Mouse (Mus musculus): Measurements from ENCODE around the gene Zfp428. TPM values are rescaled to one million over a fixed set of nuclear protein-coding genes. Genes with fewer than 3 reads are reported as not detected.
A peak's percentile ranks its signal among the peaks of the same experiment; 100 is the strongest.

Zfp428 gene
- polyA plus RNA-seq, 1 experiment from 2014 or later, result 61.3 TPM

DNA sequence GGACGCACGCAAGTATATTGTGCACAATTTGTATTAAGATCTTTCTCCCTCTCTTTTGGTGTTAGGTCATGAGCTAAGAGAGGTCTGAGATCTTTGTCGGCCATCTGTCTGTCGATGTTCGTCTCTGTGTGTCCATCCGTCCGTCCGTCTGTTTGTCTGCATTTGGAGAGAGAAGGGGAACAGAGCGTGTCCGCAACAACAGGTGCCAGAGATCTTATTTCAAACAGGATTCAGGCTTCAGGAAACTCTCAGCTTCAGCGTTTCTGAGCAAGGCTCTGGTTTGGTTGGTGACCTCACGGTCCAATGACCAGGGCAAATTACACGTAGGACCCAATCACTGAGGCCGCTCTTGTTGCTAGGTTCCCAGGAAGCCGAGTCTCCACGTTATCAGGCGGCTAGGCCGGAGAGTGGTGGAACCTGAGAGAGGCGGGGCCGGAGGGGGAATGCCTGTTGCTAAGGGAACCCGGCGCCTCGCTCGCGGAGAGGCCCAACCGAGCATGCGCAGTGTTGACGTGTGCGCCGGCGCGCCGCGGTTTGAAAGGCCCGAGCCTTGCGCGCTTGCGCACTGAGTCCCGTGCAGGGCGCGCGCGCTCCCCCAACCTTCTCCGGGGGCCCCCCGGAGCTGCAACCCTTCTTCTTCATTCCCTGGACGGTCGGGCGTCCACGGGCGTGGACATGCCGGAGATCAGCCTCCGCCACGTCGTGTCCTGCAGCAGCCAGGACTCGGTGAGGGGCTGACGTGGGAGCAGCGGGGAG, 40.0 kb downstream of the Zfp428 start:
- 2% methylated on average over 53 of the region's 57 CpGs for WGBS
- peak overlapping the region; percentile 89 for H3K27ac ChIP-seq
- peaks cover 16% of the 10 kb centered on the region for H3K4me1 ChIP-seq
- no peaks in the 10 kb centered on the region for H3K9me3 ChIP-seq
- H3K36me3 ChIP-seq, result peaks cover 36% of the 10 kb centered on the region
- peak; percentile 100 for DNase-seq (ENCODE audit: low spot score)
- peak overlapping the region; percentile 88 for H3K4me3 ChIP-seq
- no peaks in the 10 kb centered on the region for H3K27me3 ChIP-seq (ENCODE audit: insufficient read depth, poor library complexity, severe bottlenecking)

DNA sequence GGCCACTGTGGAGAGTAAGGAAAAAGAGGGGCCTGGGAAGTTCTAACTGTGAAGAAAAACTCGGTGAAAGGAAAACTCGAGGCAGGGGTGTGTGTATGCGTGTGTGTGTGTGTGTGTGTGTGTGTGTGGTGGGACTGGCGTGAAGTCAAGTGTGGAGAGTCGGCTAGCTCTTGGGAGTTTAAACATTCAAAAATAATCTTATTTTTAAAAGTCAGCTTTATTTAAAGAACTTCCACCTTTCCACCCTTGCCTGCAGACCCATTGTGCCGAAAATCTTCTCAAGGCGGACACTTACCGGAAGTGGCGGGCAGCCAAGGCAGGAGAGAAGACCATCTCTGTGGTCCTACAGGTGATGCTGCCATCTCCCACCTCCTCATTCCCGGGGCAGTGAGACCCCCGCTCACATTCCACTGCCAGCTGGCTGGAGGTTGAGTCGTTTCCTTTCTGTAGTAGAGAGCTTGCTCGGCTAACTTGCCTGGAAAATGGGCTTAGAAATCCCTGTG, 40.8 kb downstream of the Zfp428 start:
- Histone ChIP-seq H3K27me3 (ENCODE audit: insufficient read depth, poor library complexity, severe bottlenecking) (no peaks in the 10 kb centered on the region), H3K4me1 (peaks cover 16% of the 10 kb centered on the region), H3K4me3 (peak overlapping the region; percentile 88), H3K9me3 (no peaks in the 10 kb centered on the region), H3K27ac (peak overlapping the region; percentile 89), H3K36me3 (peaks cover 43% of the 10 kb centered on the region)
- WGBS, result 31% methylated on average over 13 of the region's 13 CpGs
- DNase-seq (ENCODE audit: low spot score), result no peak

DNA sequence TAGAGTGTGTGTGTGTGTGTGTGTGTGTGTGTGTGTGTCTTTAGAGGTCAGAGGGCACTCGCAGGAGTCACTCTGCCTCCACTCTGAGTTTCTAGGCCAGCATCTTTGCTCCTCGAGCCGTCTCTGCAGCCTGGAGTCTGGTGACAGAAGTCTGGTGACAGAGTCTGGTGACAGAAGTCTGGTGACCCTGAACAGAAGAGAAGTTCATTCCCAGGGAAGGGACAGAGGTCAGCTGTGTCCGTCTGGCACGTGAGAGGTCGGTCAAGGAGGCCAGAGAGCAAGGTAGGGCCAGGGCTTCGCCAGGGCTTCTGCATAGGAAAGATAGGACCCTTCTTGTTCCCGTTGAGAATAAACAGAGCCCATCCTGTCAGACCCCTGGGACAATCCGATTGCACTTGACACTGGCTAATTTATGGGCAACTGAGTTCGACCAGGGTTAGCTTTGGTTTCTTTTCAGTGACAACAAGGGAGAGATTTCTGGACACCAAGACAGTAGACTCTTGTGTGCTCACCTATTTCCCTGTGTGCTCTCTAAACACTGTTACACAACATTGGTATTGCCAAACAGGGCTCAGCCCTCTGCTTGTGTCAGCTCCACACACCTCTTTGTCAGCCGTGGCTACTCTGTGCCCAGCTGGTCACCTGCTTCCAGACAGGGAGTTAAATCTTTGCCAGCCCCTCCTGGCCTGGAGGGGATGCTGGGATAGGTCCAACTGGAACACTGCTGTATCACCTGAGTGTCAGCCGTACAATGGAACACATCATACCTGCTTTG, 45.4 kb downstream of the Zfp428 start:
- Histone ChIP-seq H3K4me1 (peaks cover 7% of the 10 kb centered on the region), H3K27ac (no peak overlapping the region), H3K9me3 (no peaks in the 10 kb centered on the region), H3K36me3 (peaks cover 83% of the 10 kb centered on the region), H3K4me3 (no peak overlapping the region), H3K27me3 (ENCODE audit: insufficient read depth, poor library complexity, severe bottlenecking) (no peaks in the 10 kb centered on the region)
- DNase-seq (ENCODE audit: low spot score), result no peak
- WGBS, result 83% methylated on average over 12 of the region's 12 CpGs

DNA sequence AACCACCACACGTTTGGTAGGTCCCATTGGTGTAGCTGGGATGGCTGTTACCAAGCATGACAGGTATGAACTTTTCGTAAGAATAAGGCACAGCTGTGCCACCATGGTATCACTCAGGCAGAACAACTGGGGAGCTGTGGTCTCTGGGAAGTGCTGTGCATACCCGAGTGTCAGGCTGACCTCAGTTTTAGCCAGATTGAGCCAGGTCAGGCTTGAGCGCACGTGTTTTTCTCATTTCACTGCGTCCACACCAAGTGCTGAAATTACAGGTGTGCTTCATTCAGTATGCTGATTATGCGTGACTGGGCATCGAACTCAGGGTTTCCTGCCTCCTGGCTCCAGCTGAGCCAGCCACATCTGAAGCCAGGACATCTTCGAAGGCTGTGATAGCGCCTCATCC, 49.0 kb downstream of the Zfp428 start:
- Histone ChIP-seq H3K36me3 (peaks cover 85% of the 10 kb centered on the region), H3K27me3 (ENCODE audit: insufficient read depth, poor library complexity, severe bottlenecking) (no peaks in the 10 kb centered on the region)
- 90% methylated on average over 10 of the region's 10 CpGs for WGBS

DNA sequence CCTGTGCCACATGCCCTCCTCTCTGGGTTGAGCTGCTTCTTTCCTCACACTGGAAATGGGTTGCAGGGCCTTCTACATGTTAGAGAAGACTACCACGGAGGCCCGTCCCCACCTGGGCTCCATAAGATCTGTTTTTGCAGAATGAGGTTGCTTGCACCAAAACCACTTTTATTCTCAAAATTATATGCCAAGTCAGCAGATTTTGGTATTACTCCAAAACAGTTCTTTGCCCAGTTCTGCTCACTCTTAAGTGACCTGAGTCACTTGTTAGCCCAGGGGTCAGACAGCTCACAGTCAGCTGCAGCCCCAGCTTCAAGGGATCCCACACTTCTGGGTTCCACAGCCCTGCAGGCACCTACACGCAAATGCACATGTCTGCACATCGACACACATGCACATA, 54.6 kb downstream of the Zfp428 start:
- no peak for DNase-seq (ENCODE audit: low spot score)
- H3K4me1 ChIP-seq, result no peaks in the 10 kb centered on the region
- peaks cover 76% of the 10 kb centered on the region for H3K36me3 ChIP-seq
- H3K4me3 ChIP-seq, result no peak overlapping the region
- H3K27ac ChIP-seq, result no peak overlapping the region
- WGBS, result 82% methylated on average over 4 of the region's 4 CpGs
- H3K9me3 ChIP-seq, result no peaks in the 10 kb centered on the region
- no peaks in the 10 kb centered on the region for H3K27me3 ChIP-seq (ENCODE audit: insufficient read depth, poor library complexity, severe bottlenecking)

More for the DNA sequence above, 49.0 kb downstream of the Zfp428 start:
- H3K9me3 ChIP-seq, result no peaks in the 10 kb centered on the region
- no peak overlapping the region for H3K4me3 ChIP-seq
- H3K4me1 ChIP-seq, result no peaks in the 10 kb centered on the region
- H3K27ac ChIP-seq, result no peak overlapping the region
- DNase-seq (ENCODE audit: low spot score), result no peak

DNA sequence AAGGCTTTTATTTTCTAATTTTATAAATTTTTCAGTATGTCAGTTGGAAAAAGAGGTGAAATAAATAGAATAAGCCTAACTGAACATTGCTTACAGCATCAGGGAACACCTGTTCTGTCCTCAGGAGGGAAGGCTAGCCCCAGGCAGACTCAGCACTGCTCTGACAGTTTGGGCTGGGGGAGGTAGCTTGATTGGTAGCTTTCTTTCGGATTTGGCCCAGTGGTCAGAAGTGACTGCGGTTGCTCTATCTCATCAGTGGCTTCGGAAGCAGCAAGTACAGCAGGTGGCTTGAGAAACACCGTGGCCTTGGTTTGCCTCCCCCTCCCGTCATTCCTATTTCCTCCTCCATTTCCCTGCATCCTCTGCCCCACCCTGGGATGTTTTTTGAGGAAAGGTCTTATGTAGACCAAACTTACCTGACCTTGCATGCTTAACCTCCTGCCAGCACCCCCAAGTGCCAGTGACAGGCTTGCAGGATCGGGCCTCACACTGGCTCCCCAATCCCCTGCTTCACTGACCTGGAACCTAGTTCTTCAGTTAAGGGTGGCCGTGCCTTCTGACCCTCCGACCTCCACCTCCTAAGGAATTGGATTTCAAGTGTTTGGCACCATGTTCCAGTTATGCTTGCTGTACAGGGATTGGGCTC, 56.5 kb downstream of the Zfp428 start:
- Histone ChIP-seq H3K27me3 (ENCODE audit: insufficient read depth, poor library complexity, severe bottlenecking) (no peaks in the 10 kb centered on the region), H3K9me3 (no peaks in the 10 kb centered on the region), H3K4me1 (no peaks in the 10 kb centered on the region), H3K27ac (no peak overlapping the region), H3K4me3 (no peak overlapping the region), H3K36me3 (peaks cover 84% of the 10 kb centered on the region)
- WGBS, result 90% methylated on average over 8 of the region's 8 CpGs
- no peak for DNase-seq (ENCODE audit: low spot score)

DNA sequence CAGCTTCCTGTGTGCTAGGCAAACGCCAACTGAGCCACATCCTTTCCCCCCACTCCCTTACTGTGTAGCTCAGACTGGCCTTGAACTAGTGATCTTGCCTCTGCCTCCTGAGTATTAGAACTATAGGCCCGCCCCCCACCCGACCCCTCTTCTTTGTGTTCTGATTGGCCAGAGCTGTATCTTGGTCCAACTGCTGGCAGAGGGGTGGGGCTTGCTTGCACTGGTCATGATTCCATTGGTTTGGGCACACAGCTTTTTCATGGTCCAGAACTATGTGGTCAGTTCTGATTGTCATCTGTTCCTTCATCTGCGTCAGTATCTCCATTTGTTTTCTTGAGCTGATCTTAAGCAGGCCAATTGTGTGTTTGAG, 57.0 kb downstream of the Zfp428 start:
- Histone ChIP-seq H3K9me3 (no peaks in the 10 kb centered on the region), H3K27ac (no peak overlapping the region), H3K4me3 (no peak overlapping the region), H3K27me3 (ENCODE audit: insufficient read depth, poor library complexity, severe bottlenecking) (no peaks in the 10 kb centered on the region), H3K36me3 (peaks cover 85% of the 10 kb centered on the region), H3K4me1 (no peaks in the 10 kb centered on the region)
- no peak for DNase-seq (ENCODE audit: low spot score)
- WGBS, result 85% methylated on average over 4 of the region's 4 CpGs

DNA sequence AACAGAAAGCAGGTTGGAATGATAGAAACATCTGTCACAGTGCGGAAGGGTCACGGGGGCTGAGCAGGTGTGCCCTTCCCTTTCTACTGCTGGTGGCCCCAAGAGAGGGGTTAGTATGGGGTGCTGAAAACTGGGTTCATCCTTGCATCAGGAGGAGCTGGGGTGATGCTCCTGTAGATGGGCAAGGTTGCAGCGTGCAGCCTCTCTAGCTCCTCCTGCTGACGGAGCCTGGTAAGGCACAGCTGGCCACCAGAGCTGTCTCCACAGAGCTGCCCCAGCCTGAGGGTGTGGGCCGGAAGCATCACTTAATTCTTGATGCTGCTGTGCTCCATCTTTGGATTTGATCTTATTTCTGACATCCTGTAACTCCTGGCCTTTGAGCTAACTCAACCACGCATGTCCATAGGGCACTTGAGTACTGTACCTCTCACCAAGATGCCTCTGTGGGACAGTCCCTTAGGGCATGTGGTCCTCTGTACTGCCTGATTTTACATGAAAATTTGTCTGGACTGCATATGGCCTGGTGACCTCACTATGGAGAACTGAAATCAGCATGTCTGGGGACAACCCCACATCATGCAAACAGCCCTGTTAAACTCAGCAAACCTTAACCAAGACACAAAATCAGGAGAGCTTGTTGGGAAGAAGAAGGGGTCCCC, 57.9 kb downstream of the Zfp428 start:
- whole genome bisulfite sequencing, result 58% methylated on average over 6 of the region's 6 CpGs
- Histone ChIP-seq H3K9me3 (no peaks in the 10 kb centered on the region), H3K27ac (no peak overlapping the region), H3K4me3 (no peak overlapping the region), H3K4me1 (no peaks in the 10 kb centered on the region), H3K27me3 (ENCODE audit: insufficient read depth, poor library complexity, severe bottlenecking) (no peaks in the 10 kb centered on the region), H3K36me3 (peaks cover 78% of the 10 kb centered on the region)
- no peak for DNase-seq (ENCODE audit: low spot score)

Other genes starting within 250 kb of the Zfp428 start
- gene Zfp93, start 236.6 kb upstream of the Zfp428 start, polyA plus RNA-seq (2016; fragmentation: Nextera tagmentation; extraction: Ambion mirVana), result 5.8 and 6.4 TPM in 2 replicates
- gene Zfp61, start 205.8 kb upstream of the Zfp428 start, polyA plus RNA-seq (2016; fragmentation: Nextera tagmentation; extraction: Ambion mirVana), result 20.7 and 27.2 TPM in 2 replicates
- 7.0 and 10.1 TPM in 2 replicates for gene Zfp94, start 190.3 kb upstream of the Zfp428 start, polyA plus RNA-seq (2016; fragmentation: Nextera tagmentation; extraction: Ambion mirVana)
- gene Tescl, start 173.1 kb upstream of the Zfp428 start, polyA plus RNA-seq (2016; fragmentation: Nextera tagmentation; extraction: Ambion mirVana), result not detected in 2 replicates
- gene Lypd5, start 157.8 kb upstream of the Zfp428 start, polyA plus RNA-seq (2016; fragmentation: Nextera tagmentation; extraction: Ambion mirVana), result not detected in 2 replicates
- 11.7 and 14.2 TPM in 2 replicates for gene Kcnn4, start 136.7 kb upstream of the Zfp428 start, polyA plus RNA-seq (2016; fragmentation: Nextera tagmentation; extraction: Ambion mirVana)
- 25.4 and 27.7 TPM in 2 replicates for gene Smg9, start 107.4 kb upstream of the Zfp428 start, polyA plus RNA-seq (2016; fragmentation: Nextera tagmentation; extraction: Ambion mirVana)
- 0.16 TPM in 1 of 2 replicates, not detected in the other for gene Irgc1, start 54.7 kb upstream of the Zfp428 start, polyA plus RNA-seq (2016; fragmentation: Nextera tagmentation; extraction: Ambion mirVana)
- 4.3 and 7.3 TPM in 2 replicates for gene Plaur, start 44.5 kb upstream of the Zfp428 start, polyA plus RNA-seq (2016; fragmentation: Nextera tagmentation; extraction: Ambion mirVana)
- gene Cadm4, start 25.0 kb upstream of the Zfp428 start, polyA plus RNA-seq (2016; fragmentation: Nextera tagmentation; extraction: Ambion mirVana), result 0.54 and 0.63 TPM in 2 replicates
- 0.46 and 0.49 TPM in 2 replicates for gene AC161166.1, start 5.4 kb downstream of the Zfp428 start, polyA plus RNA-seq (2016; fragmentation: Nextera tagmentation; extraction: Ambion mirVana)
- gene Irgq, start 23.7 kb downstream of the Zfp428 start, polyA plus RNA-seq (2016; fragmentation: Nextera tagmentation; extraction: Ambion mirVana), result 5.3 and 5.7 TPM in 2 replicates
- gene Pinlyp, start 39.1 kb downstream of the Zfp428 start, polyA plus RNA-seq (2016; fragmentation: Nextera tagmentation; extraction: Ambion mirVana), result 0.21 TPM in 1 of 2 replicates, not detected in the other
- 103 and 106 TPM in 2 replicates for gene Xrcc1, start 39.3 kb downstream of the Zfp428 start, polyA plus RNA-seq (2016; fragmentation: Nextera tagmentation; extraction: Ambion mirVana)
- 20.0 and 20.7 TPM in 2 replicates for gene Ethe1, start 80.5 kb downstream of the Zfp428 start, polyA plus RNA-seq (2016; fragmentation: Nextera tagmentation; extraction: Ambion mirVana)
- 0.60 and 1.3 TPM in 2 replicates for gene Zfp575, start 80.6 kb downstream of the Zfp428 start, polyA plus RNA-seq (2016; fragmentation: Nextera tagmentation; extraction: Ambion mirVana)
- not detected in 2 replicates for gene Phldb3, start 103.8 kb downstream of the Zfp428 start, polyA plus RNA-seq (2016; fragmentation: Nextera tagmentation; extraction: Ambion mirVana)
- 0.18 and 0.22 TPM in 2 replicates for gene Lypd3, start 129.5 kb downstream of the Zfp428 start, polyA plus RNA-seq (2016; fragmentation: Nextera tagmentation; extraction: Ambion mirVana)
- gene Tex101, start 169.7 kb downstream of the Zfp428 start, polyA plus RNA-seq (2016; fragmentation: Nextera tagmentation; extraction: Ambion mirVana), result not detected in 2 replicates
- not detected in 2 replicates for gene BC049730, start 202.2 kb downstream of the Zfp428 start, polyA plus RNA-seq (2016; fragmentation: Nextera tagmentation; extraction: Ambion mirVana)
- not detected in 2 replicates for gene Gm4763, start 219.9 kb downstream of the Zfp428 start, polyA plus RNA-seq (2016; fragmentation: Nextera tagmentation; extraction: Ambion mirVana)